Mouse (Mus musculus) MEL (cell line): Measurements from ENCODE around the gene Col23a1.

ENCODE experiments used
- CHD1 ChIP-seq: IDR thresholded peaks from 2 replicates; pipeline ENCODE4 v1.6.1; 2012; ENCODE audit warnings: low read depth, mild to moderate bottlenecking, inconsistent platforms, low read length, improper control_type of control experiment
- CHD2 ChIP-seq: IDR thresholded peaks from 2 replicates; pipeline ENCODE4 v1.6.1; 2011; ENCODE audit warnings: low read length, improper control_type of control experiment
- CTCF ChIP-seq, 3 experiments: IDR thresholded peaks in 2 of 3; conservative IDR thresholded peaks in 1 of 3; 2 replicates each; pipeline ENCODE4 v1.5.1; 2011 to 2012; ENCODE audit warnings: low read length in 3 of 3, low read depth in 2 of 3, mild to moderate bottlenecking in 2 of 3, improper control_type of control experiment in 1 of 3, inconsistent platforms in 1 of 3, mixed read lengths in 1 of 3, moderate library complexity in 1 of 3; ENCODE audit not compliant: control insufficient read depth in 1 of 3, insufficient read depth in 1 of 3, poor library complexity in 1 of 3, severe bottlenecking in 1 of 3
- E2F4 ChIP-seq: IDR thresholded peaks from 2 replicates; pipeline ENCODE4 v1.6.1; 2011; ENCODE audit warnings: low read depth, low read length, improper control_type of control experiment, borderline replicate concordance
- EP300 ChIP-seq, 2 experiments: IDR thresholded peaks; 2 replicates each; pipeline ENCODE4 v1.6.1; 2011; ENCODE audit warnings: improper control_type of control experiment in 2 of 2, low read length in 2 of 2, low read depth in 1 of 2, mild to moderate bottlenecking in 1 of 2
- GATA1 ChIP-seq: IDR thresholded peaks from 2 replicates; pipeline ENCODE4 v1.6.1; 2011; ENCODE audit warnings: low read depth, low read length, improper control_type of control experiment
- MAFK ChIP-seq: IDR thresholded peaks from 2 replicates; pipeline ENCODE4 v1.6.1; 2011; ENCODE audit warnings: low read depth, mild to moderate bottlenecking, low read length, improper control_type of control experiment, borderline replicate concordance
- MAZ ChIP-seq: IDR thresholded peaks from 2 replicates; pipeline ENCODE4 v1.6.1; 2012; ENCODE audit warnings: low read depth, mild to moderate bottlenecking, inconsistent platforms, low read length, improper control_type of control experiment
- MEF2A ChIP-seq: IDR thresholded peaks from 2 replicates; pipeline ENCODE4 v1.6.1; 2014; ENCODE audit warnings: low read depth, mild to moderate bottlenecking, inconsistent platforms, low read length, improper control_type of control experiment; ENCODE audit not compliant: poor library complexity, insufficient replicate concordance, severe bottlenecking; ENCODE audit errors: extremely low read depth
- SIN3A ChIP-seq: IDR thresholded peaks from 2 replicates; pipeline ENCODE4 v1.6.1; 2012; ENCODE audit warnings: low read length, improper control_type of control experiment, inconsistent platforms
- TAL1 ChIP-seq: IDR thresholded peaks from 2 replicates; pipeline ENCODE4 v1.6.1; 2012; ENCODE audit warnings: mild to moderate bottlenecking, inconsistent platforms, low read length, moderate library complexity, mixed read lengths
- TBP ChIP-seq: IDR thresholded peaks from 2 replicates; pipeline ENCODE4 v1.8.0; 2011; ENCODE audit warnings: low read depth, low read length, improper control_type of control experiment
- USF1 ChIP-seq: IDR thresholded peaks from 2 replicates; pipeline ENCODE4 v1.6.1; 2014; ENCODE audit warnings: low read depth, mild to moderate bottlenecking, inconsistent platforms, low read length, improper control_type of control experiment, moderate library complexity
- ZKSCAN1 ChIP-seq: IDR thresholded peaks from 2 replicates; pipeline ENCODE4 v1.6.1; 2012; ENCODE audit warnings: low read depth, mild to moderate bottlenecking, inconsistent platforms, low read length, improper control_type of control experiment, moderate library complexity

- TF ChIP-seq TAL1 (no peak), MAZ (no peak), MEF2A (no peak), TBP (no peak), EP300 (IDR thresholded peaks at IDR 0.05; ENCODE audit: low read depth in 1 of 2, low read length in 2 of 2) (no peak), CTCF (IDR thresholded peaks at IDR 0.05 in 2 of 3, conservative IDR thresholded peaks at IDR 0.05 in 1 of 3; ENCODE audit: control insufficient read depth in 1 of 3, insufficient read depth in 1 of 3, low read depth in 2 of 3, low read length in 3 of 3, poor library complexity in 1 of 3, severe bottlenecking in 1 of 3) (no peak), ZKSCAN1 (no peak), SIN3A (no peak), GATA1 (no peak), E2F4 (no peak; the same call in 1 of the 2 replicates), USF1 (no peak), MAFK (no peak), CHD1 (peak; percentile 95; the same call in 1 of the 2 replicates), CHD2 (no peak)
Measured at GRCm38 (mm10) chr11:51620084-51620483, 330.4 kb downstream of the Col23a1 start.
